Comparison of ENCODE assay signal across 37 mouse cellular contexts in genomic region chr3:81995371-81995770, GRCm38 (mm10). TPM values are rescaled to one million over a fixed set of nuclear protein-coding genes. Genes with fewer than 3 reads are reported as not detected.
"Had no signal": no experiment of that assay in that cellular context is flagged by ENCODE, and none has a peak within 500 bp of the region (broad histone marks: within the 10 kb centered on the region; RNA-seq: fewer than 3 reads in every experiment).

No protein-coding gene starts in this region.

- H3K4me3 ChIP-seq: gastrocnemius, adult 2 months; heart, embryonic 10.5 days; heart, embryonic 12.5 days; hindbrain, embryonic 10.5 days; hindbrain, embryonic 12.5 days; kidney, embryonic 15.5 days; limb, embryonic 13.5 days; limb, embryonic 15.5 days; liver, embryonic 13.5 days had no signal

- H3K9ac ChIP-seq: heart, embryonic 12.5 days; hindbrain, embryonic 12.5 days; hindbrain, embryonic 14.5 days; kidney, embryonic 15.5 days; limb, embryonic 13.5 days; limb, embryonic 15.5 days; liver, embryonic 13.5 days had no signal

- H3K4me2 ChIP-seq: heart, embryonic 12.5 days; hindbrain, embryonic 12.5 days; hindbrain, embryonic 14.5 days; kidney, embryonic 15.5 days; limb, embryonic 13.5 days; limb, embryonic 15.5 days; liver, embryonic 13.5 days had no signal

- H3K27me3 ChIP-seq: heart, embryonic 12.5 days; hindbrain, embryonic 12.5 days; kidney, embryonic 15.5 days; limb, embryonic 13.5 days; limb, embryonic 15.5 days; liver, embryonic 13.5 days had no signal

- H3K4me1 ChIP-seq: heart, embryonic 10.5 days; hindbrain, embryonic 10.5 days; hindbrain, embryonic 12.5 days; kidney, embryonic 15.5 days; limb, embryonic 13.5 days; limb, embryonic 15.5 days; liver, embryonic 13.5 days had no signal

- ATAC-seq: intestine, embryonic 16.5 days had no signal

- H3K36me3 ChIP-seq: heart, embryonic 10.5 days; heart, embryonic 12.5 days; hindbrain, embryonic 10.5 days; hindbrain, embryonic 12.5 days; kidney, embryonic 15.5 days; limb, embryonic 13.5 days; limb, embryonic 15.5 days; liver, embryonic 13.5 days had no signal

- H3K9me3 ChIP-seq: heart, embryonic 10.5 days; heart, embryonic 12.5 days; hindbrain, embryonic 10.5 days; hindbrain, embryonic 12.5 days; kidney, embryonic 15.5 days; limb, embryonic 13.5 days; limb, embryonic 15.5 days; liver, embryonic 13.5 days had no signal

- DNase-seq: gastrocnemius, adult 2 months; gastrocnemius, postnatal 10 days; gastrocnemius, postnatal 25 days; kidney, adult 11 months; layer of hippocampus, postnatal 36 days; liver, embryonic 13.5 days had no signal

- H3K27ac ChIP-seq: gastrocnemius, adult 2 months; heart, embryonic 10.5 days; hindbrain, embryonic 10.5 days; hindbrain, embryonic 12.5 days; hindbrain, embryonic 14.5 days; kidney, embryonic 15.5 days; kidney, postnatal 0 days; limb, embryonic 13.5 days; limb, embryonic 15.5 days; liver, embryonic 13.5 days had no signal

RNA-seq across cellular contexts. Expression of gene Asic5, which starts 13.3 kb away (rescaled TPM):
- total RNA-seq: gastrocnemius, adult 2 months; gastrocnemius, postnatal 10 days; gastrocnemius, postnatal 25 days; gastrocnemius, postnatal 4 days; granulocyte monocyte progenitor cell, adult 5-6 weeks; heart, adult 18-20 months; heart, adult 8-10 months; heart, postnatal 10 days; heart, postnatal 25 days; heart, postnatal 4 days; layer of hippocampus, adult 18-20 months; layer of hippocampus, adult 8-10 months; layer of hippocampus, postnatal 14 days; layer of hippocampus, postnatal 36 days; left cerebral cortex, adult 18-20 months; left cerebral cortex, adult 8-10 months; left cerebral cortex, postnatal 10 days; left cerebral cortex, postnatal 25 days; left cerebral cortex, postnatal 4 days had no signal
- polyA plus RNA-seq: frontal cortex, adult 2 months; heart, embryonic 10.5 days; heart, embryonic 12.5 days; heart, embryonic 14.5 days; heart, embryonic 16.5 days; hindbrain, embryonic 10.5 days; hindbrain, embryonic 12.5 days; hindbrain, embryonic 14.5 days; hindbrain, embryonic 16.5 days; kidney, adult 2 months; kidney, embryonic 15.5 days; limb, embryonic 11.5 days; limb, embryonic 13.5 days; limb, embryonic 15.5 days; liver, embryonic 13.5 days had no signal

RNA-seq across cellular contexts. Expression of gene Tdo2, which starts 19.4 kb away (rescaled TPM):
- total RNA-seq: gastrocnemius, adult 2 months; gastrocnemius, postnatal 10 days; gastrocnemius, postnatal 25 days; granulocyte monocyte progenitor cell, adult 5-6 weeks; heart, adult 18-20 months; heart, postnatal 10 days; heart, postnatal 25 days; heart, postnatal 4 days had no signal
- polyA plus RNA-seq: hindbrain, embryonic 10.5 days; hindbrain, embryonic 12.5 days; hindbrain, embryonic 14.5 days; kidney, adult 2 months had no signal
